Comparison of ENCODE assay signal across 8 mouse cellular contexts in the genomic region with DNA sequence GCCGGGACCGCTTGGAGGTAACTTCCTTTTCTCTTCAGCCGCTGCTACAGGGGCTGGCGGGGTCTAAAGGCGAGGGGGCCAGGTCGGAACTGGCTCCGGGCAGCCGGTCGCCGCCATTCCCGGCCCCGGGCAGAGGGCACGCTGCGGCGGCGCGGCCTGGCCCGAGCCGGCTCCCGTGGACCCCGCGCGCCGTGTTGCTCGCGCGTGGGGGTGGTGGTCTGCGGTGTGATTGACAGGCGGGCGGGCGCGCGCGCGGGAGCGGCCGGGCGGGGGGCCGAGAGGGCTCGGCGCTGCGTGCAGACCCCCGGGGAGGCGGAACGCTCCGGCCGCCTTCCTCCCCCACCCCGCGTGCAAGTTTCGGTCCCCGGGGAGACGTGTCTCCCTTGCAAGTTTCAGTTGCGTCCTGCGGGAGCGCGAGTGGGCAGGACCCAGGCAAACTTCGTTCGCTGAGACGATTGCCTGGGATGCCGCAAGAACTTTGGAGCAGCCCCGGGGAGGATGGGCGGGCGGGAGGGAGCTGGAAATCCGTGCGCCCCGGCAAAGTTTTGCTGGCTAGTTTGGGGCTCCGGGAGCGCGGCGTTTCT. TPM values are rescaled to one million over a fixed set of nuclear protein-coding genes. Genes with fewer than 3 reads are reported as not detected.
DNase-seq lines count a peak whose midpoint lies in the region; ATAC-seq lines count a peak whose summit lies in the region.

No protein-coding gene starts in this region.

- intact Hi-C loops in left cerebral cortex, postnatal 14 days (cut with DNase I), result loop anchor here (2.0 to 5.0 kb wide), 3 partner anchors 66 to 101 kb away; no protein-coding TSS in a partner anchor

- peaks cover 28% of the 10 kb centered on the region for H3K4me1 ChIP-seq in hindbrain, embryonic 15.5 days (replicated peaks)
- peaks cover 30% of the 10 kb centered on the region for H3K4me1 ChIP-seq in megakaryocyte, embryonic 14.5 days

- peak overlapping the region; percentile 98 for H3K27ac ChIP-seq in hindbrain, embryonic 15.5 days (replicated peaks)

- H3K9ac ChIP-seq in hindbrain, embryonic 15.5 days, result peak overlapping the region; percentile 96

- H3K36me3 ChIP-seq in hindbrain, embryonic 15.5 days, result no peaks in the 10 kb centered on the region
- H3K36me3 ChIP-seq in megakaryocyte, embryonic 14.5 days (replicated peaks; ENCODE audit: low read length), result no peaks in the 10 kb centered on the region

- peak overlapping the region; percentile 99 for H3K4me3 ChIP-seq in hindbrain, embryonic 15.5 days
- peak overlapping the region; percentile 95 for H3K4me3 ChIP-seq in megakaryocyte, embryonic 14.5 days (replicated peaks)

- peak; percentile 9 for DNase-seq in WW6 (ENCODE audit: low read depth, low spot score)
- peak; percentile 61 for DNase-seq in cerebellum, adult 9-11 months
- DNase-seq in frontal cortex, postnatal 36 days (ENCODE audit: low spot score in 2 of 2), result peak; percentile 12 to 17
- peak; percentile 25 to 38 for DNase-seq in left cerebral cortex, postnatal 14 days (ENCODE audit: low spot score in 2 of 2)
- peak; percentile 60 to 65 for DNase-seq in right cerebral cortex, postnatal 10 days (ENCODE audit: low spot score in 2 of 2)
- DNase-seq in urinary bladder, postnatal 36 days (ENCODE audit: low spot score in 2 of 2), result peak; percentile 26 to 58

- ATAC-seq in hindbrain, embryonic 15.5 days (ENCODE audit: low FRiP score, low read depth), result peak; percentile 81

- H3K9me3 ChIP-seq in hindbrain, embryonic 15.5 days, result no peaks in the 10 kb centered on the region
- H3K9me3 ChIP-seq in megakaryocyte, embryonic 14.5 days, result no peaks in the 10 kb centered on the region

- WGBS in hindbrain, embryonic 15.5 days, result 0% methylated on average over 53 of the region's 70 CpGs

- H3K27me3 ChIP-seq in hindbrain, embryonic 15.5 days, result no peaks in the 10 kb centered on the region
- H3K27me3 ChIP-seq in megakaryocyte, embryonic 14.5 days (replicated peaks), result peaks cover 7% of the 10 kb centered on the region

- peak overlapping the region; percentile 82 for H3K4me2 ChIP-seq in hindbrain, embryonic 15.5 days

RNA-seq across cellular contexts. Expression of gene Usp6nl, which starts 0.6 kb away (rescaled TPM):
- polyA plus RNA-seq in hindbrain, embryonic 15.5 days (2015; fragmentation: Nextera tagmentation; extraction: Ambion mirVana), result 6.6 and 6.8 TPM in 2 replicates
- total RNA-seq in left cerebral cortex, postnatal 14 days (2021), result 10 to 100 TPM; 26.2 to 27.2 TPM
- 1.9 and 2.9 TPM in 2 replicates for polyA plus RNA-seq in megakaryocyte, embryonic 14.5 days (2012; ENCODE audit: insufficient read depth, low replicate concordance)

Comparison
In these comparisons a context has a peak if more than half of its experiments do, and no peak if none do; other contexts are left out.
1. Peak in every context shown above with its lines: DNase-seq, ATAC-seq, H3K4me3 ChIP-seq and H3K27ac ChIP-seq.
2. DNase-seq: peak in every context shown above with its lines; median percentile 62 in right cerebral cortex, postnatal 10 days; 61 in cerebellum, adult 9-11 months; 42 in urinary bladder, postnatal 36 days; 32 in left cerebral cortex, postnatal 14 days; 14 in frontal cortex, postnatal 36 days; 9 in WW6.